Mouse (Mus musculus) retina, postnatal 7 days (tissue): ENCODE results near the gene Myo10.

ENCODE experiments used
- DNase-seq: peaks from one replicate; pipeline ENCODE4 v3.0.0-alpha.2; 2012; ENCODE audit warnings: low read depth, low spot score

The Myo10 gene

DNA sequence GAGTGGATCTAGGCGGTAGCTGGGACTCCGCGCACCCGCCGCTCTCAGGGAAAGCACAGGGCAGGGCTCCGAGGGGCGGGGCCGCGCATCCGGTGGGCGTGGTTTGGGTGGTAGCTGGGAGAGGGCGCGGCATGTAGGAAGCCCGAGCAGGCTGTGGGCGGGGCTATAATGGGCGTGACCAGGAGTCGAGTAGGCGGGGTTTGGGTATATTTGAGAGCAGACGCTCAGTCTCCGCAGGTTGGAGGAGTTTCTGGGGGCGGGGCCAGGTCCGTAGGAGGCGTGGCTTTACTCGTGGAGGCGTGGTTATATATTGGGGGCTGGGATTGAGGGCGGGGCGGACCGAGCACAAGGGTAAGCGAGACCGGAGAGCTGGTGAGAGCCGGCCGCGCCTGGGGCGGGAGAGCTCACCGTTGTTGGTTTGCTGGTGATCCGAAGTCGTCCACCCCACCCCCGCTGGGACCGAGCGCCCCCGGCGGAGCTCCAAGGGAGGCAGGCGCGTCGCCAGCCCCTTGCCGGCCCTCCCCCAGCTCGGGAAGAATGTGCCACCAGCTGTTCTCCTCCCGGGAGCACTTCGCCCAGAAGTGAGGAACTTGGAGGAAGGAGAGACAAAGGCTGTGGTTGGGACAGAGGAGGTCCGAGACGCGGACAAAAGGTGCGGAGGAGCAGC is at the start of gene Myo10:
Gene Myo10, plus strand, starts transcription at position 326 of the 667 bp plus-strand sequence.
- DNase-seq: peak; percentile 99

- DNase-seq: no peak
These were observed 49.2 kb upstream of the Myo10 start for GRCm38 (mm10) chr15:25573113-25573512.

DNA sequence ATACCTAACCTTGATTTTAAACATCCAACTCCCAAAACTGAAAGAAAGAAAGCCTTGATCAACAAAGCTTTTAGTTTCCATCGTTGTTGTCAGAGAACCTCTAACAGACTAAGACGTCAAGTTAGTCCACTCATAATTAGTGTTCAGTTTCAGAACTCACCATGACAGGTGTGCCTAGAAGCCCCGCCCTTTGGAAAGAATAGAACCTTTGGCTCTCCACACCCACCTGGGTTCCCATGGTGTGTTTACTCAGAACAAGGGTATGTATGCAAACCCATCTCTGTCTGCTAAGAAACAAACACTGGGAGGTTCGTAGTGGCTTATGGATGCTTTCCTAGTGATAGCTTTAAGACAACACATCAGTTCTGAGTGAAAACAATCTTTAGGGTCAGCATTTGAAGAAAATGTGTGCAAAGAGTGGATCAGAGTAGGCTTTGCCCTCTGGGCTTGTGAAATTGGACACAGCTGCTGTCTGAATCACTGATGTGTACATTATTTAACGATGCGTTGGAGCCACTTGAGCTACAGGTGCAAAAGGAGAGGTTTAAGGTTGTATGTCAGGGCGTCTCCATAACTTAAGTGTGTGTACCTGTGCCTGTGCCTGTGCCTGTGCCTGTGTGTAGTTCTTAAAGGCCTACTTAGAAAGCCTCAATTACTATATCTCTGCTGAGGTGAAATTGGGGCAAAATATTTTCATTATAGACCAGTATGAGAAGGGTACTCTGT is 48.3 kb upstream of the Myo10 start:
- DNase-seq: no peak

DNA sequence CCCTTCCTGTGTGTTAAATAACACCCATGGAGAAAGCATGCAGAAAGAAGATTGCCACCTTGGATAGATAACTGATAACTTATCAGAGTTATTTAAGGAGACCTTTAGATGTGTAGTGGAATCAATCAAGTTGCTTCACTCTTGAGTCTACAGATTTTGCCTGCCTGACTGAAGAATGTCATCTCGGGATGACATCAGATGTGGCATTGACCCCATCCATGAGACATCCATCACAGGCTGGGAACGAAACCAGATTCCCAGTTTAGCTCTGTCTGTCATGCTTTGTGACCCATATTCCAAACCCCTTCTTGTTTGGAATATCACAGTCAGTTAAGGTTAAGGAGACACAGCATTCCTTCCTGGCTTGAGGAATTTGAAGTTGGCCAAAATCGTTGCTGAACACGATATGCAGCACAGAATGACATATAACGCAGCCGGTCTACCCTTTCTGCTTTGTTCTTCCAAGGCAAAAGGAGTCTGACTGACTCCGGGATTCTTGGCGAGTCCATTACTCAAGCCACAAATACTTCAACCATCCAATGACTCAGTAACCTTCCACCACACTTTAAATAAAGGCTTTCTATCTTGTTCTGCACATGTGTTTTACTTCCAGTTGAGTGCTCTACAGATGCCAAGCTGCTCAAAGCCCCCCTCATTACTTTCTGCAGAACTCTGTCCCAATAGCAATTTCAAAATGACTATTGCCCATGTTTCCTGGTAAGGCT is 44.8 kb upstream of the Myo10 start:
- DNase-seq: no peak

DNA sequence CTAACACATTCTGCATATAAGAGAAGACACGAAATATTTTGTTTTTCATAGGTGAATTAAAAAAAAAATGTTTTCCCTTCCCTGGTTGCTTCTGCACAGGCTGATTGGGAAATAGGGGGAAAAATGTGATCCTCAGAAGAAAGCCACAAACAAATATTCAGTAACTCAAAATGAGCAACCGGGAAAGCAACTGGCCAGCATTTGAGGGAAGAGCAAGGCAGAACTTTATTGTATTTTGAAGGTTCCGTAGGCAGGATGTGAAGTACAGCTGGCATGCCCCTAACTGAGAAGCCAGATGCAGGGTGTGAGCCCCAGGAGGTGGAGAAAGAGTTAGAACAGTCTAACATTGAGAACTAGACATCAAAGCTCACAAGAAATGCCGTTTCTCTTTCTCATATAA is 44.0 kb upstream of the Myo10 start:
- DNase-seq: no peak

GRCm38 (mm10) chr15:25580731-25581130 is 41.6 kb upstream of the Myo10 start:
- DNase-seq: no peak

- no peak for DNase-seq
These were observed 40.3 kb upstream of the Myo10 start for GRCm38 (mm10) chr15:25582055-25582454.

DNA sequence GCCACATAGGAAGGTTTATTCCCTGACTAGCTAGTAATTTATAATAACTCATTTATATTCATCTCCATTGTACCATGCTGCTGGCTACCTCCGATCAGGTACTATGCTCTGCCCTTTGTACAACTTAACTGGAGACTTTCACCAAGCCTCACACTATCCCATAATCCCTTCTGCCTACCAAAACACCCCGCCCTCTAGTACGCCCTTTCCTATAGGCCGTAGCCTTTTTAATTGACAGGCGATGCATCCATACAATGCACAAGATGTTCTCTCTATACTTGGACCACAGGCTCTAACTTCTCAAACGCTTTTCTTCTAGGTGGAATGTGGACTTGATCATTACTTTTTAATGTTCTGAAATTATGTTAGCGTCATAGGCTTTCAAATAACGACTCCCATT is 39.0 kb upstream of the Myo10 start:
- no peak for DNase-seq

DNA sequence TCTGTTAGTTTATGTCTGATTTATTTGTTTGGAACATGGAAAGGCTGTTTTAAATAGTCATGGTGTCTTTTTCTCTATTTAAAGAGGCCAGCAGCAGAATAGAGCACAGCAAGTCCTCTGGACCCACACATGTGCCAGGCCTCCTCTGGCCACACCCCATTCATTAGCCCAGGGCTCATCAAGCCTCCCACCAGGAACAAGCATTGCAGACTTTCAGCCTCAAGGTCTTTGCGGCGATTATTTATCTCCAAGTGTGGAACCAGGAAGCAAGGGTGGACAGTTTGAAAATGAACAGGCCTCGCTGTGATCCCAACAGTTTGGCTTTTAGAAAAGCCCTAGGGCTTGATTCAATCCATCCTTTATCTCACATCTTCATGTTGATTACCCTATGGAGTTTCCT is 35.5 kb upstream of the Myo10 start:
- DNase-seq: no peak

- no peak for DNase-seq
These were observed 34.4 kb upstream of the Myo10 start for GRCm38 (mm10) chr15:25587943-25588342.

DNA sequence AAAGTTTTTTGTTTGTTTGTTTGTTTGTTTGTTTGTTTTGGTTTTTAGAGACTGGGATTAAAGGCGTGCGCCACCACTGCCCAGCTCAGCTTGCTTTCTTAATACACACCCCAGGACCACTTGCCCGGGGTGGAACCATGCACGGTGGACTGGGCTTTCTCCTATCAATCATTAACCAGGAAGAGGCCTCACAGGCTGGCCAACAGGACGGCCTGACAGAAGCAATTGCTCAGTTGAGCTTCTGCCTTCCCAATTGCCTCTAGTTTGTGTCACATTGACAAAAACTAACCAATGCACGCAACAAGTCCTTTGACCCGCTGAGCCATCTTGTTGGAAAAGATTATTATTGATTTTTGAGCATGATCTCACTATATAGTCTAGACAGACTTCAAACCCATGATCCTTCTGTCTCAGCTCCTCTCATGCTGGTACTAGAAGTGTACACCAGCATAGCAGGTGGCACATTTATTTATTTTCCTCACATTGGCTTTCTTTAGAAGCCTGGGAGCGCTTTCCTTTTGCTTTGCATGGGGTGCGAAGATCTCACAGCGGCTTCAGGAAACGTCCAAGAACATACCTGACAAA is 32.9 kb upstream of the Myo10 start:
- DNase-seq: no peak

- DNase-seq: no peak
These were observed 32.4 kb upstream of the Myo10 start for GRCm38 (mm10) chr15:25589916-25590315.

- no peak for DNase-seq
These were observed 31.4 kb upstream of the Myo10 start for GRCm38 (mm10) chr15:25590891-25591290.

GRCm38 (mm10) chr15:25591964-25592363 is 30.4 kb upstream of the Myo10 start:
- no peak for DNase-seq

DNA sequence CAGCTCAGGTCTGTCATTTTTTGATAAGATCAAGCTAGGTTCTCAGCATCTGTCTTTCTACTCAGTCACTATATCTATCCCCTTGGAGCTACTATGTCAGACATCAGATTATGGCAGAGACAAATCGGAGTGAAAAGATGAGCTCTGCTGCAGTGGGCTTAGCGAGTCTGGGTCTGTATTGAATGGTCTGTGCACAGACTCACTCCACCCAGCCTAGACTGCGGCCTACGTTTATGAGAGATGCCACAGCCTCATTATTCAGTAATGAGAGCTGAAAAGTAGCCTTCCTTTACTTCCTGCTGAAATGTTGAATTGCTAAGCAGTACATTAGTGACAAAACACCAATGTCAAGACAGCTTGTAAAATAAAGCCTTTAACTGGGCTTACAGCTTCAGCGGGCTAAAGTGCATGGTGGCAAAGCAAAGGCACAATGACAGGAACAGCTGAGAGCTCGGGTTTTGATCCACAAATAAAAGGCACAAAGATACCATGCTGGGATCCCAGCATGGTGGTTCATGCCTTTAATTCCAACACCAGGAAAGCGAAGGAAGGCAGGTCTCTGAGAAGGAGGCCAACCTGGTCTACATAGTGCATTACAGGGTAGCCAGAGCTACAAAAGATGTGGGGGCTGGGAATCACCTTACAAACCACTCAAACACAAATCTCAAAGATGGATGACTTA is 28.7 kb upstream of the Myo10 start:
- DNase-seq: no peak

DNA sequence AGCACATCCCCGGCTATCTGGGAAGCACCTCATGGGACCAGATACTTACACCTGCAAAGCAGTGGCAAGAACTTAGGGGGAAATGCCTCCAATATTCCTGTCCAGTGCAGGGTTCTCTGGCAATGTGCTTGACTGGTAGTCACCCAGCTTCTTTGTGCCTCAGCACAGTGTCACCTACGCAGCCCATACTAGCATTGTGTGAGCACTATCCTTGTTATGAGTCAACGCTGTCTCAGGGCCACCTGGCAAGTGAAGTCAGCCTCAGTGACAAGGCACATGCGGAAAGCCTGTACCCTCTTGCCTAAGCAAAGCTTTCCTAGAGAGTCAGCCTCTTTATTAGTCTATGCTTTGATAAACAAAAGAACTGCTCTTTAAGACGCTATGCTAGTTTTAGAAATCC is 24.0 kb upstream of the Myo10 start:
- no peak for DNase-seq

GRCm38 (mm10) chr15:25602306-25602705 is 20.0 kb upstream of the Myo10 start:
- no peak for DNase-seq

- DNase-seq: no peak
These were observed 19.0 kb upstream of the Myo10 start for GRCm38 (mm10) chr15:25603286-25603685.

GRCm38 (mm10) chr15:25604231-25604630 is 18.1 kb upstream of the Myo10 start:
- no peak for DNase-seq

GRCm38 (mm10) chr15:25605376-25605775 is 16.9 kb upstream of the Myo10 start:
- no peak for DNase-seq

GRCm38 (mm10) chr15:25608742-25609141 is 13.6 kb upstream of the Myo10 start:
- DNase-seq: no peak

- DNase-seq: no peak
These were observed 13.1 kb upstream of the Myo10 start for GRCm38 (mm10) chr15:25609253-25609652.
